In genomic region chr14:25539493-25540116, GRCm38 (mm10) we compare ENCODE assay signal across 13 mouse cellular contexts.
DNase-seq lines count a peak whose midpoint lies in the region; ATAC-seq and TF ChIP-seq lines count a peak whose summit lies in the region.
"Had no signal": no experiment of that assay in that cellular context is flagged by ENCODE, and none has a peak within 500 bp of the region (broad histone marks: within the 10 kb centered on the region; RNA-seq: fewer than 3 reads in every experiment).

No protein-coding gene starts in this region.

- no peak overlapping the region; the same call in 1 of the 2 replicates for H3K27ac ChIP-seq in hindbrain, embryonic 12.5 days
- no peak overlapping the region for H3K27ac ChIP-seq in hindbrain, embryonic 14.5 days
- no peak overlapping the region for H3K27ac ChIP-seq in liver, embryonic 14.5 days
- H3K27ac ChIP-seq in liver, embryonic 11.5 days (ENCODE audit: low read depth, low read length) = no peak overlapping the region
- H3K27ac ChIP-seq: embryonic facial prominence, embryonic 15.5 days; limb, embryonic 13.5 days had no signal

- peaks cover 44% of the 10 kb centered on the region for H3K36me3 ChIP-seq in hindbrain, embryonic 12.5 days
- H3K36me3 ChIP-seq in hindbrain, embryonic 14.5 days (replicated peaks; ENCODE audit: control insufficient read depth, insufficient read depth) = peaks cover 30% of the 10 kb centered on the region
- H3K36me3 ChIP-seq in liver, embryonic 14.5 days (replicated peaks; ENCODE audit: control insufficient read depth, insufficient read depth, low read depth) = no peaks in the 10 kb centered on the region
- H3K36me3 ChIP-seq in liver, embryonic 11.5 days (ENCODE audit: control insufficient read depth, insufficient read depth, low read length) = peaks cover 9% of the 10 kb centered on the region

- H3K9me3 ChIP-seq in hindbrain, embryonic 12.5 days (replicated peaks) = no peaks in the 10 kb centered on the region
- no peaks in the 10 kb centered on the region for H3K9me3 ChIP-seq in hindbrain, embryonic 14.5 days (ENCODE audit: control insufficient read depth, low read length)
- H3K9me3 ChIP-seq in liver, embryonic 14.5 days (ENCODE audit: control insufficient read depth, low read length) = no peaks in the 10 kb centered on the region
- no peaks in the 10 kb centered on the region for H3K9me3 ChIP-seq in liver, embryonic 11.5 days (ENCODE audit: control insufficient read depth, low read length)
- H3K9me3 ChIP-seq: embryonic facial prominence, embryonic 15.5 days; limb, embryonic 13.5 days had no signal

- H3K4me2 ChIP-seq in hindbrain, embryonic 12.5 days (replicated peaks) = no peak overlapping the region
- H3K4me2 ChIP-seq in hindbrain, embryonic 14.5 days (replicated peaks) = no peak overlapping the region
- H3K4me2 ChIP-seq in liver, embryonic 14.5 days (ENCODE audit: low read depth) = no peak overlapping the region
- no peak overlapping the region for H3K4me2 ChIP-seq in liver, embryonic 11.5 days
- H3K4me2 ChIP-seq: embryonic facial prominence, embryonic 15.5 days; limb, embryonic 13.5 days had no signal

- no peak overlapping the region for H3K9ac ChIP-seq in hindbrain, embryonic 12.5 days
- no peak overlapping the region for H3K9ac ChIP-seq in hindbrain, embryonic 14.5 days
- H3K9ac ChIP-seq in liver, embryonic 14.5 days (replicated peaks) = no peak overlapping the region
- H3K9ac ChIP-seq in liver, embryonic 11.5 days (ENCODE audit: low read depth, low read length) = no peak overlapping the region
- H3K9ac ChIP-seq: embryonic facial prominence, embryonic 15.5 days; limb, embryonic 13.5 days had no signal

- peaks cover 20% of the 10 kb centered on the region for H3K4me1 ChIP-seq in hindbrain, embryonic 12.5 days
- peaks cover 8% of the 10 kb centered on the region for H3K4me1 ChIP-seq in hindbrain, embryonic 14.5 days (replicated peaks; ENCODE audit: control insufficient read depth, insufficient read depth, low read length)
- H3K4me1 ChIP-seq in liver, embryonic 14.5 days (replicated peaks; ENCODE audit: control insufficient read depth in 2 of 2, insufficient read depth in 2 of 2, low read length in 1 of 2) = peaks cover 24 to 25% of the 10 kb centered on the region in 2 experiments
- H3K4me1 ChIP-seq in liver, embryonic 11.5 days (replicated peaks; ENCODE audit: control insufficient read depth, insufficient read depth, low read length) = peaks cover 33% of the 10 kb centered on the region

- ATAC-seq in hindbrain, embryonic 12.5 days (ENCODE audit: low FRiP score) = 0 out of 2 replicates have a peak, but pooled peaks have one; percentile 29
- ATAC-seq in hindbrain, embryonic 14.5 days (ENCODE audit: low FRiP score) = no peak
- ATAC-seq in liver, embryonic 14.5 days (ENCODE audit: insufficient read depth) = no peak
- no peak for ATAC-seq in liver, embryonic 11.5 days (replicated peaks; ENCODE audit: low FRiP score)

- H3K4me3 ChIP-seq in hindbrain, embryonic 12.5 days = no peak overlapping the region
- no peak overlapping the region for H3K4me3 ChIP-seq in hindbrain, embryonic 14.5 days (replicated peaks; ENCODE audit: low read length)
- H3K4me3 ChIP-seq in liver, embryonic 14.5 days (ENCODE audit: insufficient read depth in 1 of 2, low read depth in 2 of 2, low read length in 2 of 2) = no peak overlapping the region
- no peak overlapping the region for H3K4me3 ChIP-seq in liver, embryonic 11.5 days (ENCODE audit: low read depth, low read length)
- H3K4me3 ChIP-seq: embryonic facial prominence, embryonic 15.5 days; limb, embryonic 13.5 days had no signal

- no peaks in the 10 kb centered on the region for H3K27me3 ChIP-seq in hindbrain, embryonic 12.5 days
- H3K27me3 ChIP-seq in hindbrain, embryonic 14.5 days (ENCODE audit: control insufficient read depth, insufficient read depth, low read length) = no peaks in the 10 kb centered on the region
- H3K27me3 ChIP-seq in liver, embryonic 14.5 days (ENCODE audit: control insufficient read depth, insufficient read depth, low read length) = no peaks in the 10 kb centered on the region
- no peaks in the 10 kb centered on the region for H3K27me3 ChIP-seq in liver, embryonic 11.5 days (replicated peaks; ENCODE audit: control insufficient read depth, insufficient read depth, low read length)
- H3K27me3 ChIP-seq: embryonic facial prominence, embryonic 15.5 days; limb, embryonic 13.5 days had no signal

- 86% methylated on average over 10 of the region's 10 CpGs for WGBS in hindbrain, embryonic 12.5 days
- WGBS in hindbrain, embryonic 14.5 days = 81% methylated on average over 10 of the region's 10 CpGs
- 78% methylated on average over 10 of the region's 10 CpGs for WGBS in liver, embryonic 14.5 days (ENCODE audit: insufficient replicate concordance)
- 85% methylated on average over 10 of the region's 10 CpGs for WGBS in liver, embryonic 11.5 days

- no peak for DNase-seq in hindbrain, embryonic 14.5 days (ENCODE audit: low spot score)
- DNase-seq in liver, embryonic 14.5 days (ENCODE audit: low read depth in 3 of 3, low spot score in 3 of 3) = no peak
- no peak for DNase-seq in liver, embryonic 11.5 days (ENCODE audit: low spot score)
- peak; percentile 30 for DNase-seq in thymus, postnatal 14 days
- no peak for DNase-seq in thymus, postnatal 10 days (ENCODE audit: low spot score in 2 of 2)
- no peak for DNase-seq in urinary bladder, postnatal 4 days (ENCODE audit: low spot score in 2 of 2)
- DNase-seq: adrenal gland, adult 2 months; heart, adult 11 months; kidney, adult 18-20 months; spleen, adult 18-20 months had no signal

- TF ChIP-seq EP300 in liver, embryonic 14.5 days (IDR thresholded peaks at IDR 0.05; ENCODE audit: low read depth) = no peak

- peak; percentile 45 for TF ChIP-seq CTCF in liver, embryonic 14.5 days (IDR thresholded peaks at IDR 0.05; ENCODE audit: low read depth)
